Comparison of ENCODE assay signal across 7 mouse cellular contexts in genomic region chr10:21160537-21161358, GRCm38 (mm10). TPM values are rescaled to one million over a fixed set of nuclear protein-coding genes. Genes with fewer than 3 reads are reported as not detected.
DNase-seq lines count a peak whose midpoint lies in the region; ATAC-seq and TF ChIP-seq lines count a peak whose summit lies in the region.

Gene Myb (minus strand): TSS chr10:21160984.

- peak; percentile 42; the same call in 1 of the 2 replicates for ATAC-seq in cerebellum, adult (ENCODE audit: insufficient number of reproducible peaks, low FRiP score, low TSS enrichment)
- ATAC-seq in forebrain, embryonic 13.5 days: peak; percentile 86
- peak; percentile 88 for ATAC-seq in hindbrain, embryonic 14.5 days (ENCODE audit: low FRiP score)

- no peaks in the 10 kb centered on the region for H3K36me3 ChIP-seq in forebrain, embryonic 13.5 days (ENCODE audit: poor library complexity, severe bottlenecking)
- H3K36me3 ChIP-seq in hindbrain, embryonic 14.5 days (replicated peaks; ENCODE audit: control insufficient read depth, insufficient read depth): no peaks in the 10 kb centered on the region
- H3K36me3 ChIP-seq in small intestine, adult 2 months (ENCODE audit: control insufficient read depth, insufficient read depth, low read length): no peaks in the 10 kb centered on the region; the same call in none of the 2 replicates

- peaks cover 41% of the 10 kb centered on the region for H3K27me3 ChIP-seq in forebrain, embryonic 13.5 days
- peaks cover 44% of the 10 kb centered on the region for H3K27me3 ChIP-seq in hindbrain, embryonic 14.5 days (ENCODE audit: control insufficient read depth, insufficient read depth, low read length)
- peaks cover 8% of the 10 kb centered on the region for H3K27me3 ChIP-seq in small intestine, adult 2 months (ENCODE audit: control insufficient read depth, insufficient read depth, low read length)

- H3K9ac ChIP-seq in forebrain, embryonic 13.5 days: peak within 1 kb of the TSS; percentile 81
- peak within 1 kb of the TSS; percentile 80 for H3K9ac ChIP-seq in hindbrain, embryonic 14.5 days

- H3K27ac ChIP-seq in forebrain, embryonic 13.5 days: peak within 1 kb of the TSS; percentile 61
- H3K27ac ChIP-seq in hindbrain, embryonic 14.5 days: 0 out of 2 replicates have a peak within 1 kb of the TSS, but pooled peaks have one; percentile 14
- peak within 1 kb of the TSS; percentile 81 for H3K27ac ChIP-seq in small intestine, adult 2 months (ENCODE audit: insufficient read depth, low read depth, low read length)

- peak; percentile 81 for DNase-seq in R1 (ENCODE audit: low read depth, low spot score)
- peak; percentile 77 for DNase-seq in hindbrain, embryonic 14.5 days (ENCODE audit: low spot score)
- peak; percentile 79 for DNase-seq in left cerebral cortex, postnatal 4 days
- peak; percentile 84 for DNase-seq in mesoderm, embryonic 11.5 days (ENCODE audit: low read depth, low spot score)

- H3K4me2 ChIP-seq in forebrain, embryonic 13.5 days: peak within 1 kb of the TSS; percentile 99
- H3K4me2 ChIP-seq in hindbrain, embryonic 14.5 days (replicated peaks): peak within 1 kb of the TSS; percentile 97

- intact Hi-C loops in left cerebral cortex, postnatal 4 days (cut with DNase I): no loop called here

- H3K9me3 ChIP-seq in forebrain, embryonic 13.5 days (replicated peaks): no peaks in the 10 kb centered on the region
- H3K9me3 ChIP-seq in hindbrain, embryonic 14.5 days (ENCODE audit: control insufficient read depth, low read length): no peaks in the 10 kb centered on the region

- TF ChIP-seq POLR2A in small intestine, adult 2 months (IDR thresholded peaks at IDR 0.05; ENCODE audit: low read depth, low read length): peak; percentile 38; the same call in 1 of the 2 replicates

- WGBS in forebrain, embryonic 13.5 days: 0% methylated on average over 75 of the region's 86 CpGs
- under 1% methylated on average over 64 of the region's 86 CpGs for WGBS in hindbrain, embryonic 14.5 days
- under 1% methylated on average over 85 of the region's 86 CpGs for WGBS in small intestine, adult 2 months

- TF ChIP-seq CTCF in small intestine, adult 2 months (IDR thresholded peaks at IDR 0.05; ENCODE audit: extremely low read depth, insufficient read length, insufficient replicate concordance, low read depth, low read length): no peak

- peaks cover 22% of the 10 kb centered on the region for H3K4me1 ChIP-seq in forebrain, embryonic 13.5 days
- H3K4me1 ChIP-seq in hindbrain, embryonic 14.5 days (replicated peaks; ENCODE audit: control insufficient read depth, insufficient read depth, low read length): peaks cover 13% of the 10 kb centered on the region
- H3K4me1 ChIP-seq in small intestine, adult 2 months (ENCODE audit: control insufficient read depth, insufficient read depth, insufficient read length, low read length): no peaks in the 10 kb centered on the region; the same call in none of the 2 replicates

- peak within 1 kb of the TSS; percentile 69 for H3K4me3 ChIP-seq in forebrain, embryonic 13.5 days
- H3K4me3 ChIP-seq in hindbrain, embryonic 14.5 days (replicated peaks; ENCODE audit: low read length): peak within 1 kb of the TSS; percentile 71
- H3K4me3 ChIP-seq in small intestine, adult 2 months (ENCODE audit: low read depth, low read length): peak within 1 kb of the TSS; percentile 95

RNA-seq across cellular contexts. Expression of gene Myb, which starts in this region (rescaled TPM):
- 5.6 and 6.2 TPM in 2 replicates for polyA plus RNA-seq in forebrain, embryonic 13.5 days (2015; fragmentation: Nextera tagmentation; extraction: Ambion mirVana)
- polyA plus RNA-seq in hindbrain, embryonic 14.5 days (2014; fragmentation: Nextera tagmentation; extraction: Ambion mirVana): 2.2 and 2.3 TPM in 2 replicates
- 1 to 10 TPM; 2.0 to 2.2 TPM for total RNA-seq in left cerebral cortex, postnatal 4 days (2021)
- 4.8 and 8.4 TPM in 2 replicates for polyA plus RNA-seq in small intestine, adult 2 months (2012; rRNA removed)

Comparison
In these comparisons a context has a peak if more than half of its experiments do, and no peak if none do; other contexts are left out.
1. Peak in every context shown above with its lines: DNase-seq, ATAC-seq, H3K4me3 ChIP-seq and H3K27ac ChIP-seq.
2. H3K27ac ChIP-seq: peak in every context shown above with its lines; median percentile 81 in small intestine, adult 2 months; 61 in forebrain, embryonic 13.5 days; 14 in hindbrain, embryonic 14.5 days.